Comparison of ENCODE assay signal across 21 mouse cellular contexts in genomic region chr13:60273331-60273730, GRCm38 (mm10).
DNase-seq lines count a peak whose midpoint lies in the region; ATAC-seq and TF ChIP-seq lines count a peak whose summit lies in the region.
"Had no signal": no experiment of that assay in that cellular context is flagged by ENCODE, and none has a peak within 500 bp of the region (broad histone marks: within the 10 kb centered on the region; RNA-seq: fewer than 3 reads in every experiment).

No protein-coding gene starts in this region.

- H3K4me2 ChIP-seq in lung, postnatal 0 days (replicated peaks; ENCODE audit: low read depth, low read length) = no peak overlapping the region
- H3K4me2 ChIP-seq in myocyte (ENCODE audit: low read depth) = no peak overlapping the region
- H3K4me2 ChIP-seq in hindbrain, embryonic 14.5 days (replicated peaks) = no peak overlapping the region
- H3K4me2 ChIP-seq: heart, embryonic 11.5 days; hindbrain, embryonic 12.5 days; liver, embryonic 13.5 days had no signal

- WGBS in lung, postnatal 0 days = 75% methylated on average over 7 of the region's 7 CpGs
- 77% methylated on average over 7 of the region's 7 CpGs for WGBS in lung, adult 2 months
- 85% methylated on average over 7 of the region's 7 CpGs for WGBS in hindbrain, embryonic 14.5 days

- no peak overlapping the region for H3K4me3 ChIP-seq in lung, postnatal 0 days (ENCODE audit: low read depth, low read length)
- no peak overlapping the region for H3K4me3 ChIP-seq in lung, adult 2 months (replicated peaks; ENCODE audit: extremely low read depth, low read depth, low read length)
- no peak overlapping the region for H3K4me3 ChIP-seq in myocyte
- no peak overlapping the region for H3K4me3 ChIP-seq in hindbrain, embryonic 14.5 days (replicated peaks; ENCODE audit: low read length)
- H3K4me3 ChIP-seq: hindbrain, embryonic 12.5 days; left cerebral cortex, adult 2 months; liver, embryonic 13.5 days; megakaryocyte, embryonic 14.5 days had no signal

- DNase-seq in heart, adult 18-20 months = peak; percentile 23 to 44
- no peak for DNase-seq in heart, postnatal 25 days (ENCODE audit: low spot score)
- peak; percentile 16 for DNase-seq in kidney, adult 9 months
- DNase-seq in kidney, adult 11 months = no peak
- DNase-seq in lung, postnatal 0 days (ENCODE audit: low spot score) = no peak
- no peak for DNase-seq in lung, adult 2 months
- DNase-seq in hindbrain, embryonic 14.5 days (ENCODE audit: low spot score) = no peak
- DNase-seq: adrenal gland, postnatal 25 days; cerebellum, adult 11-12 months; cerebellum, postnatal 14 days; layer of hippocampus, adult 9-11 months; left cerebral cortex, postnatal 4 days; liver, embryonic 13.5 days; midbrain, embryonic 14.5 days; right cerebral cortex, postnatal 14 days; spleen, adult 18-20 months had no signal

- TF ChIP-seq CTCF in lung, postnatal 0 days (IDR thresholded peaks at IDR 0.05) = no peak
- TF ChIP-seq CTCF in lung, adult 2 months (IDR thresholded peaks at IDR 0.05; ENCODE audit: insufficient read depth, low read length) = no peak

- no peaks in the 10 kb centered on the region for H3K79me2 ChIP-seq in myocyte (ENCODE audit: control insufficient read depth, insufficient read depth)

- intact Hi-C loops in heart, postnatal 25 days (cut with DNase I) = no loop called here

- TF ChIP-seq POLR2A in lung, adult 2 months (IDR thresholded peaks at IDR 0.05; ENCODE audit: borderline replicate concordance, extremely low read depth, low read depth, low read length) = no peak
- no peak for TF ChIP-seq POLR2A in myocyte (IDR thresholded peaks at IDR 0.05; ENCODE audit: insufficient read length, low read depth)

- no peak for TF ChIP-seq EP300 in lung, postnatal 0 days (IDR thresholded peaks at IDR 0.05)

- no peak overlapping the region for H3ac ChIP-seq in myocyte (ENCODE audit: control insufficient read depth, insufficient read length)

- H3K9ac ChIP-seq in lung, postnatal 0 days (replicated peaks; ENCODE audit: low read depth) = no peak overlapping the region
- H3K9ac ChIP-seq in hindbrain, embryonic 14.5 days = no peak overlapping the region
- H3K9ac ChIP-seq: hindbrain, embryonic 12.5 days; liver, embryonic 13.5 days had no signal

- no peak overlapping the region for H3K27ac ChIP-seq in lung, postnatal 0 days (ENCODE audit: low read length)
- H3K27ac ChIP-seq in hindbrain, embryonic 14.5 days = no peak overlapping the region
- H3K27ac ChIP-seq: hindbrain, embryonic 12.5 days; left cerebral cortex, adult 2 months; liver, embryonic 13.5 days had no signal

- H3K9me3 ChIP-seq in lung, postnatal 0 days (ENCODE audit: low read length) = no peaks in the 10 kb centered on the region
- peaks cover 19% of the 10 kb centered on the region; the same call in 1 of the 2 replicates for H3K9me3 ChIP-seq in hindbrain, embryonic 14.5 days (ENCODE audit: control insufficient read depth, low read length)
- H3K9me3 ChIP-seq: liver, embryonic 13.5 days had no signal

- H3K4me1 ChIP-seq in lung, postnatal 0 days (ENCODE audit: insufficient read depth, low read depth, low read length) = no peaks in the 10 kb centered on the region
- H3K4me1 ChIP-seq in lung, adult 2 months (ENCODE audit: control insufficient read depth, insufficient read depth, low read length) = no peaks in the 10 kb centered on the region
- no peaks in the 10 kb centered on the region for H3K4me1 ChIP-seq in hindbrain, embryonic 14.5 days (replicated peaks; ENCODE audit: control insufficient read depth, insufficient read depth, low read length)
- H3K4me1 ChIP-seq: hindbrain, embryonic 12.5 days; liver, embryonic 13.5 days; megakaryocyte, embryonic 14.5 days had no signal

- ATAC-seq in lung, postnatal 0 days = 0 out of 2 replicates have a peak, but pooled peaks have one; percentile 14
- ATAC-seq in hindbrain, embryonic 14.5 days (ENCODE audit: low FRiP score) = no peak

- H3K27me3 ChIP-seq in lung, postnatal 0 days (replicated peaks; ENCODE audit: insufficient read depth, low read length) = no peaks in the 10 kb centered on the region
- no peaks in the 10 kb centered on the region for H3K27me3 ChIP-seq in myocyte (ENCODE audit: control insufficient read depth, insufficient read depth, insufficient read length)
- H3K27me3 ChIP-seq in hindbrain, embryonic 14.5 days (ENCODE audit: control insufficient read depth, insufficient read depth, low read length) = no peaks in the 10 kb centered on the region
- H3K27me3 ChIP-seq: hindbrain, embryonic 12.5 days; liver, embryonic 13.5 days; megakaryocyte, embryonic 14.5 days had no signal

- H3K36me3 ChIP-seq in lung, postnatal 0 days (ENCODE audit: insufficient read depth, low read length) = no peaks in the 10 kb centered on the region
- no peaks in the 10 kb centered on the region for H3K36me3 ChIP-seq in myocyte (ENCODE audit: control insufficient read depth, insufficient read depth)
- H3K36me3 ChIP-seq in hindbrain, embryonic 14.5 days (replicated peaks; ENCODE audit: control insufficient read depth, insufficient read depth) = no peaks in the 10 kb centered on the region
- H3K36me3 ChIP-seq: hindbrain, embryonic 12.5 days; liver, embryonic 13.5 days had no signal

TF ChIP-seq in myocyte, 11 proteins besides CTCF, POLR2A, EP300 and RAD21:
- TF ChIP-seq MAX (IDR thresholded peaks at IDR 0.05; ENCODE audit: low read depth) = no peak
- peak in 2 of 3 experiments; percentile 45 to 66 for TF ChIP-seq MYOD1 (IDR thresholded peaks at IDR 0.05; ENCODE audit: control insufficient read depth in 1 of 3, insufficient read length in 2 of 3, low read depth in 2 of 3)
- no peak for TF ChIP-seq POLR2AphosphoS2 (IDR thresholded peaks at IDR 0.05; ENCODE audit: insufficient read length, low read depth)
- TF ChIP-seq MYOG (IDR thresholded peaks at IDR 0.05; ENCODE audit: control insufficient read depth in 1 of 3, insufficient read depth in 1 of 3, insufficient read length in 2 of 3, low read depth in 2 of 3) = peak in 1 of 3 experiments; percentile 49

Comparison
In these comparisons a context has a peak if more than half of its experiments do, and no peak if none do; other contexts are left out.
1. DNase-seq: peak in heart, adult 18-20 months (2 of 2) and kidney, adult 9 months (single experiment); none in heart, postnatal 25 days (single experiment), kidney, adult 11 months (single experiment), lung, postnatal 0 days (single experiment), lung, adult 2 months (single experiment) and hindbrain, embryonic 14.5 days (single experiment).